Mouse (Mus musculus) bone marrow macrophage, adult 2 months (primary cell): ENCODE data around the gene 6030468B19Rik.

Source experiments
- CTCF ChIP-seq: IDR thresholded peaks from 2 replicates; pipeline ENCODE4 v1.5.1; 2012; ENCODE audit warnings: low read depth, mild to moderate bottlenecking, low read length, moderate library complexity
- POLR2A ChIP-seq: IDR thresholded peaks from 2 replicates; pipeline ENCODE4 v1.6.1; 2012; ENCODE audit warnings: mild to moderate bottlenecking, low read depth, low read length, borderline replicate concordance

- TF ChIP-seq POLR2A (no peak), CTCF (no peak)
These were observed 13.1 kb downstream of the 6030468B19Rik start for GRCm38 (mm10) chr11:117810401-117811046.
